Mouse (Mus musculus) heart, postnatal 10 days (tissue): ENCODE results near the gene Riok1. TPM values are rescaled to one million over a fixed set of nuclear protein-coding genes. Genes with fewer than 3 reads are reported as not detected.
A peak's percentile ranks its signal among the peaks of the same experiment; 100 is the strongest.

Experiments
- DNase-seq, 2 experiments: peaks; one replicate each; pipeline ENCODE4 v3.0.0; 2021
- intact Hi-C: fragments of 180-260 bp; cut with DNase I; formaldehyde crosslinking; loops from one replicate; pipeline ENCODE4 v1.15.1; 2025
- total RNA-seq, 2 experiments: library from RNA; stranded (reverse); gene quantifications; 2 replicates each; pipeline ENCODE4 v1.2.3; 2021

Riok1 gene
- total RNA-seq, 2 experiments from 2014 or later: 14.2 to 16.7 TPM

- intact Hi-C loops: no loop called here
These were observed 13.1 kb downstream of the Riok1 start for GRCm38 (mm10) chr13:38049888-38050287.

GRCm38 (mm10) chr13:38062678-38063077 lies 25.9 kb downstream of the Riok1 start:
- no peak for DNase-seq

More at GRCm38 (mm10) chr13:38049888-38050287, 13.1 kb downstream of the Riok1 start:
- no peak for DNase-seq

GRCm38 (mm10) chr13:38064854-38065663 lies 28.3 kb downstream of the Riok1 start:
- peak; percentile 68 to 81 for DNase-seq
- intact Hi-C loops: loop anchor here (5.0 to 10.0 kb wide), 4 partner anchors 107 to 532 kb away; partner anchors contain the start of gene Bmp6

More at GRCm38 (mm10) chr13:38062678-38063077, 25.9 kb downstream of the Riok1 start:
- intact Hi-C loops: loop anchor here (5.0 to 10.0 kb wide), 2 partner anchors 125 to 282 kb away; partner anchors contain the start of gene Bmp6

GRCm38 (mm10) chr13:38070945-38071344 lies 34.1 kb downstream of the Riok1 start:
- intact Hi-C loops: loop anchor here (5.0 kb wide), 1 partner anchor 76 kb away; no protein-coding TSS in a partner anchor
- peak; percentile 63 for DNase-seq

- DNase-seq: peak; percentile 27 to 42
- intact Hi-C loops: loop anchor here (5.0 kb wide), 1 partner anchor 74 kb away; no protein-coding TSS in a partner anchor
These were observed 36.8 kb downstream of the Riok1 start for GRCm38 (mm10) chr13:38073374-38074307.

- intact Hi-C loops: loop anchor here (5.0 kb wide), 1 partner anchor 73 kb away; no protein-coding TSS in a partner anchor
- DNase-seq: no peak
These were observed 37.6 kb downstream of the Riok1 start for GRCm38 (mm10) chr13:38074404-38074803.

GRCm38 (mm10) chr13:38077113-38077512 lies 40.3 kb downstream of the Riok1 start:
- intact Hi-C loops: no loop called here
- DNase-seq: no peak

- no peak for DNase-seq
- intact Hi-C loops: no loop called here
These were observed 42.0 kb downstream of the Riok1 start for GRCm38 (mm10) chr13:38078836-38079235.

GRCm38 (mm10) chr13:38079366-38079765 lies 42.6 kb downstream of the Riok1 start:
- intact Hi-C loops: no loop called here
- DNase-seq: no peak

- no peak for DNase-seq
- intact Hi-C loops: no loop called here
These were observed 43.2 kb downstream of the Riok1 start for GRCm38 (mm10) chr13:38080014-38080413.

GRCm38 (mm10) chr13:38080725-38081124 lies 43.9 kb downstream of the Riok1 start:
- no peak for DNase-seq
- intact Hi-C loops: no loop called here

- no peak for DNase-seq
- intact Hi-C loops: no loop called here
These were observed 44.4 kb downstream of the Riok1 start for GRCm38 (mm10) chr13:38081161-38081560.

- DNase-seq: no peak
- intact Hi-C loops: no loop called here
These were observed 49.9 kb downstream of the Riok1 start for GRCm38 (mm10) chr13:38086711-38087110.

- DNase-seq: no peak
- intact Hi-C loops: no loop called here
These were observed 51.2 kb downstream of the Riok1 start for GRCm38 (mm10) chr13:38088008-38088407.

GRCm38 (mm10) chr13:38089449-38089848 lies 52.7 kb downstream of the Riok1 start:
- intact Hi-C loops: no loop called here
- no peak for DNase-seq

GRCm38 (mm10) chr13:38089871-38090270 lies 53.1 kb downstream of the Riok1 start:
- intact Hi-C loops: no loop called here
- no peak for DNase-seq

GRCm38 (mm10) chr13:38096207-38096606 lies 59.4 kb downstream of the Riok1 start:
- intact Hi-C loops: no loop called here
- DNase-seq: no peak

- intact Hi-C loops: no loop called here
- DNase-seq: peak in 1 of 2 experiments; percentile 8
These were observed 66.6 kb downstream of the Riok1 start for GRCm38 (mm10) chr13:38103406-38103805.

GRCm38 (mm10) chr13:38104501-38104900 lies 67.7 kb downstream of the Riok1 start:
- DNase-seq: no peak
- intact Hi-C loops: no loop called here

GRCm38 (mm10) chr13:38109081-38109480 lies 72.3 kb downstream of the Riok1 start:
- DNase-seq: no peak
- intact Hi-C loops: no loop called here
